Mouse (Mus musculus): ENCODE data around the gene Nktr. TPM values are rescaled to one million over a fixed set of nuclear protein-coding genes. Genes with fewer than 3 reads are reported as not detected.

Nktr gene
- polyA plus RNA-seq, 1 experiment from 2014 or later, result 45.3 TPM

DNA sequence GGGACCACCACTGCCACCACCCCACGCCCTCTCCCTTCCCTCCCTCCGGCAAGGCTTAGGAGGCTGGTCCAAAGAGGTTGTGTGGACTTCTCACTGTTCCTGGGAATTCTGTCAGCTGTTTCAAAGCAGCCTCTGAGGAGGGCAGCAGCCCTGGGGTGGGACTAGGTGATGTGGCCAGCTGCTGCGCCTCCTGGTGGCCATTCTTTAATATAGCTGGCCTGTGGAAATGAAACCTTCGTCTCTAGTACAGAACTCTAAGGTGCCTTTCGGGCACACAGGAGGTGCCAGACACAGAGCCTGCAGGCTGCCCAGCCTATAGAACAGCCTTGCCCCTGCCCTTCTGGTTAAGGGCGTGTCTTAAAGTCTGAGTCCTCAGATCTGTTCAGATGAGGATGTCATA, 39.4 kb upstream of the Nktr start:
- WGBS, result 11% methylated on average over 6 of the region's 6 CpGs
- Histone ChIP-seq H3K4me2 (ENCODE audit: low read length) (no peak overlapping the region), H3K4me1 (ENCODE audit: control insufficient read depth, insufficient read depth, low read length) (no peaks in the 10 kb centered on the region; the same call in 1 of the 2 replicates), H3K27ac (ENCODE audit: low read length) (no peak overlapping the region), H3K9ac (ENCODE audit: low read depth, low read length) (no peak overlapping the region), H3K9me3 (replicated peaks; ENCODE audit: control insufficient read depth, low read length, poor library complexity, severe bottlenecking) (no peaks in the 10 kb centered on the region), H3K4me3 (ENCODE audit: low read depth, low read length) (no peak overlapping the region), H3K36me3 (ENCODE audit: control insufficient read depth, insufficient read depth, low read length) (peaks cover 5% of the 10 kb centered on the region), H3K27me3 (ENCODE audit: control insufficient read depth, insufficient read depth, low read depth, low read length) (no peaks in the 10 kb centered on the region)
- peak; percentile 64 for ATAC-seq

GRCm38 (mm10) chr9:121681191-121681590, 37.8 kb upstream of the Nktr start:
- 79% methylated on average over 8 of the region's 8 CpGs for WGBS
- no peak overlapping the region for H3K4me3 ChIP-seq (ENCODE audit: low read depth, low read length)
- no peak overlapping the region for H3K4me2 ChIP-seq (ENCODE audit: low read length)
- no peaks in the 10 kb centered on the region; the same call in 1 of the 2 replicates for H3K4me1 ChIP-seq (ENCODE audit: control insufficient read depth, insufficient read depth, low read length)
- no peak overlapping the region for H3K27ac ChIP-seq (ENCODE audit: low read length)
- no peak overlapping the region for H3K9ac ChIP-seq (ENCODE audit: low read depth, low read length)
- H3K36me3 ChIP-seq (ENCODE audit: control insufficient read depth, insufficient read depth, low read length), result peaks cover 11% of the 10 kb centered on the region
- no peaks in the 10 kb centered on the region for H3K27me3 ChIP-seq (ENCODE audit: control insufficient read depth, insufficient read depth, low read depth, low read length)
- no peak for ATAC-seq
- H3K9me3 ChIP-seq (replicated peaks; ENCODE audit: control insufficient read depth, low read length, poor library complexity, severe bottlenecking), result no peaks in the 10 kb centered on the region

DNA sequence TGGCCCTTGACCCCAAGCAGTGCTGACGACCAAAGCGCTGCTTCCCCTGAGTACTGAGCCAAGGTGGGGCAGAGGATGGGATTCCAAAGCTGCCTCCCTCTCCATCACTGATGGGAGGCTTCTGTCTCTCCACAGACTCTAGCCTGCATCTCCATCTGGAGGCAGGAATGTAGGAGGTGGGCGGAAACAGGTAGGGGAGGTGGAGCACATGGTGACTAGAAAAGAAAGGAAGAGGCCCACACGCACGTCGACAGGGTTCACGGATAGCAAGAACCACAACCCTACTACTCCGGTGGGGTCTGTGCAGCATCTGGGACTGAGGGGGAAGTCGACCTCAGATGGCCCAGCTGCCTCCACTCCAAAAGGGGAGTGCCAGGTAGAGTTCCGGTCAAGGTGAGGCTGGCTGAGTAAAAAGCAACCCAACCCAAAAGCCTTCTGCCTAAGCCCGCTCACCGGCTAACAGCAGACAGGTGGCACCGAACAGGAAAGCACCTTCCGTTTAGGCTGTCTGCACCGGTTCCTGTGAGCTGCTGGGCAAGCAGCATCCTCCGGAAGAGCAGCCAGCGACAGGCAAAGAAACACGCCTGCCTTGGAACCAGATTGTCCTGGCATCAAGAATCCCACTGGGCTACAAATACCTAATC, 36.8 kb upstream of the Nktr start:
- 83% methylated on average over 18 of the region's 18 CpGs for WGBS
- ATAC-seq, result no peak

DNA sequence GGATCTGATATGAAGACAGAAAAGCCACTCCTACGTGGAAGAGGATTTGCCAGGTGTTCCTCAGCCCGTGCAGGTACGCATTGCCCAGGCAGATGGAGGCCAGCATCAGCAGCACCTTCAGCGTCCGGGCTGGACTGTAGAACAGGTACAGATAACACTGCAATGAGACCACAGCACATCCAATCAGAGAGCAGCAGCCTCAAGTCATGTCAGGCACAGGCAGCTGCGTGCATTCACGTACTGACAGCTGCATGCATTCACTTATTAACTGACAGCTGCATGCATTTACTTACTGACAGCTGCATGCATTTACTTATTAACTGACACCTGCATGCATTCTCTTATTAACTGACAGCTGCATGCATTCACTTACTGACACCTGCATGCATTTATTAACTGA, 34.3 kb upstream of the Nktr start:
- WGBS, result 79% methylated on average over 7 of the region's 7 CpGs

More for the DNA sequence above, 36.8 kb upstream of the Nktr start:
- peaks cover 11% of the 10 kb centered on the region for H3K36me3 ChIP-seq (ENCODE audit: control insufficient read depth, insufficient read depth, low read length)
- H3K27ac ChIP-seq (ENCODE audit: low read length), result no peak overlapping the region
- H3K9me3 ChIP-seq (replicated peaks; ENCODE audit: control insufficient read depth, low read length, poor library complexity, severe bottlenecking), result no peaks in the 10 kb centered on the region
- no peaks in the 10 kb centered on the region for H3K27me3 ChIP-seq (ENCODE audit: control insufficient read depth, insufficient read depth, low read depth, low read length)
- no peak overlapping the region for H3K9ac ChIP-seq (ENCODE audit: low read depth, low read length)
- no peak overlapping the region for H3K4me3 ChIP-seq (ENCODE audit: low read depth, low read length)
- no peaks in the 10 kb centered on the region; the same call in 1 of the 2 replicates for H3K4me1 ChIP-seq (ENCODE audit: control insufficient read depth, insufficient read depth, low read length)
- no peak overlapping the region for H3K4me2 ChIP-seq (ENCODE audit: low read length)

DNA sequence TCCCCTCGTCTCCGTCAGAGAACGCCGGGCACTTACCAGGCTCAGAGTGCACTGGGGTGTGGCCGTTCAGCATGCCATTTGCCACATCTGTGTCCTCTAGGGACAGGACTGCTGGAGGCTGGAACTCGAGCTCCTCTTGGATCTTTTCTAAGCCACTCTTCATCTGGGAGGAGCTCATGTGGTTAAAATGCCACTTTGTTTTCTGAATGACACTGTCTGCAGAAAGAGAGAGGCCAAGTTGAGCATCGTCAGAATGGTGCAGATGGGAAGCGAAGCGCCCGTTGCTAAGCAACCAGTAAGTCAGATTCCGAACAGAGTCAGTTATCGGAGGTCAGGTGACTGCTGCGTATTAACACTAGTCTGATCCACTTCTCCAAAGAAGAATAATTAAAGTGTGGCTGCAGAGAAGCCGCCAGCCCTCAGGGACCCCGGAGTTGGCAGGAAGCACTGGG, 28.7 kb upstream of the Nktr start:
- Histone ChIP-seq H3K9ac (ENCODE audit: low read depth, low read length) (no peak overlapping the region), H3K27ac (ENCODE audit: low read length) (peak overlapping the region; percentile 76), H3K36me3 (ENCODE audit: control insufficient read depth, insufficient read depth, low read length) (peaks cover 10% of the 10 kb centered on the region)

More for the DNA sequence above, 34.3 kb upstream of the Nktr start:
- Histone ChIP-seq H3K4me1 (ENCODE audit: control insufficient read depth, insufficient read depth, low read length) (peaks cover 8% of the 10 kb centered on the region), H3K27me3 (ENCODE audit: control insufficient read depth, insufficient read depth, low read depth, low read length) (no peaks in the 10 kb centered on the region), H3K4me3 (ENCODE audit: low read depth, low read length) (no peak overlapping the region), H3K36me3 (ENCODE audit: control insufficient read depth, insufficient read depth, low read length) (peaks cover 11% of the 10 kb centered on the region), H3K9me3 (replicated peaks; ENCODE audit: control insufficient read depth, low read length, poor library complexity, severe bottlenecking) (no peaks in the 10 kb centered on the region), H3K9ac (ENCODE audit: low read depth, low read length) (no peak overlapping the region), H3K27ac (ENCODE audit: low read length) (no peak overlapping the region), H3K4me2 (ENCODE audit: low read length) (no peak overlapping the region)
- ATAC-seq, result no peak

DNA sequence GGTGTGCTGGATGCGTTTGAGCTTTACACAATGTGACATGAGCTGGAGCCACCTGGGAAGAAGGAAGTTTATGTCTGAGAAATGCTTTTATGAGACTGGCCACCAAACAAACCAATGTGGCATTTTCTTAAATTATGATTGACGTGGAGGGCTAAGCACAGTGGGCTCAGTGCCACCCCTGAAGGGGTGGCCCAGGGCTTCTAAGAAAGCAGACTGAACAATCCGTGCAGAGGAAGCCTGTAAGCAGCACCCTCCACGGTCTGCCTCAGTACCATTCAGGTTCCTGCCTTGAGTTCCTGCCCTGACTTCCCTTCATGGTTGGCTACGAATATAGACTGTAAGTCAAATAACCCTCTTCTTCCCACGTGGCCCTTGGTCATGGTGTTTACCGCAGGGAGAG, 28.2 kb upstream of the Nktr start:
- Histone ChIP-seq H3K4me3 (ENCODE audit: low read depth, low read length) (no peak overlapping the region), H3K4me2 (ENCODE audit: low read length) (peak overlapping the region; percentile 50), H3K4me1 (ENCODE audit: control insufficient read depth, insufficient read depth, low read length) (peaks cover 21% of the 10 kb centered on the region), H3K9ac (ENCODE audit: low read depth, low read length) (no peak overlapping the region), H3K36me3 (ENCODE audit: control insufficient read depth, insufficient read depth, low read length) (peaks cover 14% of the 10 kb centered on the region), H3K27me3 (ENCODE audit: control insufficient read depth, insufficient read depth, low read depth, low read length) (no peaks in the 10 kb centered on the region), H3K27ac (ENCODE audit: low read length) (peak overlapping the region; percentile 76), H3K9me3 (replicated peaks; ENCODE audit: control insufficient read depth, low read length, poor library complexity, severe bottlenecking) (no peaks in the 10 kb centered on the region)
- ATAC-seq, result peak; percentile 44
- WGBS, result 64% methylated on average over 7 of the region's 7 CpGs

More for the DNA sequence above, 28.7 kb upstream of the Nktr start:
- Histone ChIP-seq H3K9me3 (replicated peaks; ENCODE audit: control insufficient read depth, low read length, poor library complexity, severe bottlenecking) (no peaks in the 10 kb centered on the region), H3K4me2 (ENCODE audit: low read length) (peak overlapping the region; percentile 50), H3K27me3 (ENCODE audit: control insufficient read depth, insufficient read depth, low read depth, low read length) (no peaks in the 10 kb centered on the region), H3K4me3 (ENCODE audit: low read depth, low read length) (peak overlapping the region; percentile 19), H3K4me1 (ENCODE audit: control insufficient read depth, insufficient read depth, low read length) (peaks cover 21% of the 10 kb centered on the region)
- ATAC-seq, result peak; percentile 96
- WGBS, result 20% methylated on average over 15 of the region's 15 CpGs

- Histone ChIP-seq H3K9ac (ENCODE audit: low read depth, low read length) (no peak overlapping the region), H3K4me3 (ENCODE audit: low read depth, low read length) (no peak overlapping the region), H3K4me2 (ENCODE audit: low read length) (no peak overlapping the region), H3K9me3 (replicated peaks; ENCODE audit: control insufficient read depth, low read length, poor library complexity, severe bottlenecking) (no peaks in the 10 kb centered on the region), H3K36me3 (ENCODE audit: control insufficient read depth, insufficient read depth, low read length) (peaks cover 15% of the 10 kb centered on the region), H3K27me3 (ENCODE audit: control insufficient read depth, insufficient read depth, low read depth, low read length) (no peaks in the 10 kb centered on the region), H3K4me1 (ENCODE audit: control insufficient read depth, insufficient read depth, low read length) (peaks cover 13% of the 10 kb centered on the region), H3K27ac (ENCODE audit: low read length) (no peak overlapping the region)
- ATAC-seq, result no peak
- 87% methylated on average over 12 of the region's 12 CpGs for WGBS
Measured at GRCm38 (mm10) chr9:121694736-121695135, 24.2 kb upstream of the Nktr start.

GRCm38 (mm10) chr9:121696626-121697025, 22.3 kb upstream of the Nktr start:
- Histone ChIP-seq H3K9me3 (replicated peaks; ENCODE audit: control insufficient read depth, low read length, poor library complexity, severe bottlenecking) (no peaks in the 10 kb centered on the region), H3K27ac (ENCODE audit: low read length) (no peak overlapping the region), H3K27me3 (ENCODE audit: control insufficient read depth, insufficient read depth, low read depth, low read length) (no peaks in the 10 kb centered on the region), H3K4me1 (ENCODE audit: control insufficient read depth, insufficient read depth, low read length) (no peaks in the 10 kb centered on the region), H3K4me2 (ENCODE audit: low read length) (no peak overlapping the region), H3K4me3 (ENCODE audit: low read depth, low read length) (no peak overlapping the region), H3K9ac (ENCODE audit: low read depth, low read length) (no peak overlapping the region), H3K36me3 (ENCODE audit: control insufficient read depth, insufficient read depth, low read length) (peaks cover 15% of the 10 kb centered on the region)
- WGBS, result 89% methylated on average over 9 of the region's 9 CpGs
- ATAC-seq, result no peak

DNA sequence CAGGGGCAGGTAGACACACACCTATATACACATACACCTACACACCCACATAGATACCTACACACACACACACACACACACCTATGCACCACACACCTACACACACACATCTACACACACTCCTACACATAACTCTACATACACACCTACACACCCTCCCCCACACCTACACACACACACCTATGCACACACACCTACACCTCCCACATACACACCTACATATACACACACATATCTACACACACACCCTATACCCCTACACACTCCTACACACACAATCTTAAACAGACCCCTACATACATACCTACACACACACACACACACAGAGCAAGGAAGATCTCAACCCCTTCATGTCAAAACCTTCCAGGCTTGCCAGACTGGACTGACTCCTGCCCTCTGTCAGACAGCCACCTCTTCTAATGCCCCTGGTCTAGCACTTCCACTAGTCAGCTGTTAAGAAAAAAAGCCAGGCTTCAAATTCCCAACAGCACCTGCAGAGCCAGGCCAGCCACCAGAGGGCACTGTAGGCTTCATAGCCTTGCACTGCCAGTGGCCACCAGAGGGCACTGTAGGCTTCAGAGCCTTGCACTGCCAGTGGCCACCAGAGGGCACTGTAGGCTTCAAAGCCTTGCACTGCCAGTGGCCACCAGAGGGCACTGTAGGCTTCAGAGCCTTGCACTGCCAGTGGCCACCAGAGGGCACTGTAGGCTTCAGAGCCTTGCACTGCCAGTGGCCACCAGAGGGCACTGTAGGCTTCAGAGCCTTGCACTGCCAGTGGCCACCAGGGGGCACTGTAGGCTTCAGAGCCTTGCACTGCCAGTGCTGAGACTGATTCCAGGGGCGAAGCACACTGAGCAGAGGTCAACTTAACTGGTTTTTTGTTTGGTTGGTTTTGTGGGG, 21.6 kb upstream of the Nktr start:
- Histone ChIP-seq H3K9me3 (replicated peaks; ENCODE audit: control insufficient read depth, low read length, poor library complexity, severe bottlenecking) (no peaks in the 10 kb centered on the region), H3K4me2 (ENCODE audit: low read length) (no peak overlapping the region), H3K27ac (ENCODE audit: low read length) (no peak overlapping the region), H3K36me3 (ENCODE audit: control insufficient read depth, insufficient read depth, low read length) (peaks cover 15% of the 10 kb centered on the region), H3K9ac (ENCODE audit: low read depth, low read length) (no peak overlapping the region), H3K4me3 (ENCODE audit: low read depth, low read length) (no peak overlapping the region), H3K27me3 (ENCODE audit: control insufficient read depth, insufficient read depth, low read depth, low read length) (no peaks in the 10 kb centered on the region), H3K4me1 (ENCODE audit: control insufficient read depth, insufficient read depth, low read length) (peaks cover under 1% of the 10 kb centered on the region; the same call in 1 of the 2 replicates)
- ATAC-seq, result peak; percentile 66
- 100% methylated on average over 1 of the region's 1 CpGs for WGBS
